In genomic region chr12:80692269-80692972, GRCm38 (mm10) we compare ENCODE assay signal across 8 mouse cellular contexts. TPM values are rescaled to one million over a fixed set of nuclear protein-coding genes. Genes with fewer than 3 reads are reported as not detected.
A peak's percentile ranks its signal among the peaks of the same experiment; 100 is the strongest.
DNase-seq lines count a peak whose midpoint lies in the region; ATAC-seq and TF ChIP-seq lines count a peak whose summit lies in the region.

Plekhd1 (plus strand) TSS chr12:80692591.

- TF ChIP-seq CTCF in lung, postnatal 0 days (IDR thresholded peaks at IDR 0.05), result no peak

- no peak for TF ChIP-seq EP300 in lung, postnatal 0 days (IDR thresholded peaks at IDR 0.05)

- under 1% methylated on average over 52 of the region's 52 CpGs for WGBS in embryonic facial prominence, embryonic 13.5 days
- under 1% methylated on average over 38 of the region's 52 CpGs for WGBS in lung, postnatal 0 days

- peak within 1 kb of the TSS; percentile 58 for H3K9ac ChIP-seq in embryonic facial prominence, embryonic 13.5 days
- H3K9ac ChIP-seq in lung, postnatal 0 days (replicated peaks; ENCODE audit: low read depth), result 0 out of 2 replicates have a peak within 1 kb of the TSS, but pooled peaks have one; percentile 23

- H3K4me2 ChIP-seq in embryonic facial prominence, embryonic 13.5 days, result peak within 1 kb of the TSS; percentile 67
- H3K4me2 ChIP-seq in lung, postnatal 0 days (replicated peaks; ENCODE audit: low read depth, low read length), result peak within 1 kb of the TSS; percentile 66

- H3K4me1 ChIP-seq in embryonic facial prominence, embryonic 13.5 days, result peaks cover 32% of the 10 kb centered on the region
- H3K4me1 ChIP-seq in lung, postnatal 0 days (ENCODE audit: insufficient read depth, low read depth, low read length), result peaks cover 14% of the 10 kb centered on the region; the same call in 1 of the 2 replicates

- H3K27ac ChIP-seq in embryonic facial prominence, embryonic 13.5 days, result no peak within 1 kb of the TSS
- H3K27ac ChIP-seq in lung, postnatal 0 days (ENCODE audit: low read length), result peak within 1 kb of the TSS; percentile 90

- peak; percentile 33 for DNase-seq in right cerebral cortex, adult 18-20 months
- no peak for DNase-seq in right cerebral cortex, postnatal 36 days (ENCODE audit: low spot score in 2 of 2)
- DNase-seq in heart, postnatal 14 days, result peak; percentile 37 to 42
- peak; percentile 62 to 79 for DNase-seq in kidney, postnatal 4 days
- peak; percentile 93 for DNase-seq in lung, postnatal 0 days (ENCODE audit: low spot score)
- peak; percentile 81 for DNase-seq in retina, postnatal 1 day

- H3K36me3 ChIP-seq in embryonic facial prominence, embryonic 13.5 days, result no peaks in the 10 kb centered on the region
- no peaks in the 10 kb centered on the region for H3K36me3 ChIP-seq in lung, postnatal 0 days (ENCODE audit: insufficient read depth, low read length)

- H3K27me3 ChIP-seq in embryonic facial prominence, embryonic 13.5 days, result peaks cover 53% of the 10 kb centered on the region
- H3K27me3 ChIP-seq in lung, postnatal 0 days (replicated peaks; ENCODE audit: insufficient read depth, low read length), result peaks cover 20% of the 10 kb centered on the region; the same call in 1 of the 2 replicates

- ATAC-seq in embryonic facial prominence, embryonic 13.5 days (ENCODE audit: insufficient number of reproducible peaks, insufficient read depth, low FRiP score, low TSS enrichment, low read depth), result peak; percentile 79; the same call in 1 of the 2 replicates
- peak; percentile 90 for ATAC-seq in lung, postnatal 0 days
- ATAC-seq in inflammation-experienced regulatory T-cells, adult 6 months, result no peak

- peak within 1 kb of the TSS; percentile 42 for H3K4me3 ChIP-seq in embryonic facial prominence, embryonic 13.5 days
- H3K4me3 ChIP-seq in lung, postnatal 0 days (ENCODE audit: low read depth, low read length), result peak within 1 kb of the TSS; percentile 38

- no peaks in the 10 kb centered on the region for H3K9me3 ChIP-seq in embryonic facial prominence, embryonic 13.5 days
- no peaks in the 10 kb centered on the region for H3K9me3 ChIP-seq in lung, postnatal 0 days (ENCODE audit: low read length)

- intact Hi-C loops in heart, postnatal 14 days (cut with DNase I), result no loop called here

RNA-seq across cellular contexts. Expression of gene Plekhd1, which starts in this region (rescaled TPM):
- 0.07 and 0.21 TPM in 2 replicates for polyA plus RNA-seq in embryonic facial prominence, embryonic 13.5 days (2015; fragmentation: Nextera tagmentation; extraction: Ambion mirVana)
- total RNA-seq in heart, postnatal 14 days (2021), result under 1 TPM; 0.24 to 0.48 TPM
- polyA plus RNA-seq in lung, postnatal 0 days (2015; fragmentation: Nextera tagmentation; extraction: Ambion mirVana), result 10.4 and 11.6 TPM in 2 replicates
- polyA plus RNA-seq in inflammation-experienced regulatory T-cells, adult 6 months (2017; shearing (Covaris generic)), result 1 to 10 TPM in 2 of 3 experiments, not detected in 1; 1.5 to 2.4 TPM

Comparison
In these comparisons a context has a peak if more than half of its experiments do, and no peak if none do; other contexts are left out.
1. DNase-seq: peak in right cerebral cortex, adult 18-20 months (single experiment), kidney, postnatal 4 days (2 of 2), lung, postnatal 0 days (single experiment) and retina, postnatal 1 day (single experiment); none in right cerebral cortex, postnatal 36 days (0 of 2).
2. Peak in ATAC-seq, H3K4me3 ChIP-seq, H3K9ac ChIP-seq and H3K4me2 ChIP-seq in embryonic facial prominence, embryonic 13.5 days; RNA of the gene not detected or under 1 TPM.
3. Peak in DNase-seq in heart, postnatal 14 days; RNA of the gene not detected or under 1 TPM.